Mouse (Mus musculus) megakaryocyte, embryonic 14.5 days (primary cell): ENCODE data around the gene Rtp3.

Experiments
- FLI1 ChIP-seq: IDR thresholded peaks from 2 replicates; pipeline ENCODE4 v1.6.1; 2012; ENCODE audit warnings: low read length, inconsistent platforms, mixed read lengths
- GATA1 ChIP-seq: IDR thresholded peaks from 3 replicates; pipeline ENCODE4 v1.6.1; 2012; ENCODE audit warnings: mixed read lengths, low read length, inconsistent platforms, borderline replicate concordance

DNA sequence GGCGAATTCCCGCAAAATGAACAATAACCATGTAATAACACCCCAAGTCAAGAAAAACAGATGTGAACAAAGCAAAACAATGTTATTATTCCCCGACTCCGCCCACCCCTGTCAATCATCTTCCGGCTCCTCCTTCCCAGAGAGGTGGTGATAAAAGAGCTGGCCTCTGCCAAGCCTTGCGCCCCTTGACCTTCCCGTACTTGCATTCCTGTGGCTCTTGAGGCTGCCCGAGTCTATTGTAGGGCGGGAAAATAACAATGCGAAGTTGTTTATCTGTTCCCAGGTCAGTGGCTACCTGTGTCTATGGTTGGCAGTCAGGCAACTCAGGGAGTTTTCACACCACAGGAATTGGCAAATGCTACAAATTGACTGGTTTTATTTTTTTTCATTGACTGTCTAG, 9.5 kb upstream of the Rtp3 start:
- TF ChIP-seq GATA1: no peak
- no peak for TF ChIP-seq FLI1
